Mouse (Mus musculus): Measurements from ENCODE around the gene Gm5475. TPM values are rescaled to one million over a fixed set of nuclear protein-coding genes. Genes with fewer than 3 reads are reported as not detected.

Gm5475 gene
- polyA plus RNA-seq, 1 experiment = 0.02 TPM

DNA sequence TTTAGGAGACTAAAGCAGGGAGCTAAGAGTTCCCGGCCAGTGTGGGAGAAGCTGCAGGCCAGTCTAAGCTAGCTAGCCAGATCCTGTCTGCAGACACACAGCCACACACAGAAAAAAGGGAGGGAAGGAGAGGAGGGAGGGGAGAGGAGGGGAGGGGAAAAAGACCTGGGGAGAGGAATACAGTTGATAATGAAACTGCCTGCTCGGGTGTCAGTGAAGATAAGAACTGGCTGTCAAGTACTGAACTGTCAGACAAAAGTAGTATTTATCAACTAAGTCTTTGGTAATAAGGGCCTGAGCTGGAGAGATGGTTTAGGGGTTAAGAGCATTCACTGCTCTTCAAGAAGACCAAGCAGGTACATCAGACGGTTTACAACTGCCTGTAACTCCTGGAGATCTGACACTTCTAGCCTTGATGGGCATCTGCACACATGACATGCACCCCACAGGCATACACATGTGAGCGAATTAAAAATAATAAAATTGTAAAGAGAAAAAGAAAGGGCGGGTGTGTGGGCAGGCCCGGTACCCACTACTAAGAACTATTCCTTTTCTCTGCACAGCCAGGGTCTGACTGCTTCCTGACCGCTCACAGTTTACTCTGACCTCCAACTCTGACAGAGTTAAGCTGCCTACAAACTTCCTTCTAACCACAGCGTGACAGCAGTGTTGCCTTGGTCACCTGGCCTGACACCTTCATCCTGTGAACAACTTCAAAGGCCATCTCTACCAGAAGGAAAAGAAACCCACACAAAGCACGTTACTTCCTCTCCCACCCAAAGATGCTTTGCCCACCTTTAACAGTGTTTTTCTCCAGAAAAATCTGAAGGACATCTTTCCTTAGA is 1.8 kb upstream of the Gm5475 start:
- peaks cover 51% of the 10 kb centered on the region for H3K79me3 ChIP-seq (ENCODE audit: low read depth)
- peaks cover 76% of the 10 kb centered on the region for H3K79me2 ChIP-seq (ENCODE audit: control insufficient read depth, insufficient read depth)
- H3K36me3 ChIP-seq (ENCODE audit: control insufficient read depth, insufficient read depth) = peaks cover 6% of the 10 kb centered on the region
- no peaks in the 10 kb centered on the region for H3K27me3 ChIP-seq (ENCODE audit: control insufficient read depth, insufficient read depth, insufficient read length)
- H3ac ChIP-seq (ENCODE audit: control insufficient read depth, insufficient read length, low read depth) = no peak overlapping the region
- no peak for TF ChIP-seq MAX (IDR thresholded peaks at IDR 0.05)
- TF ChIP-seq MYOD1 (IDR thresholded peaks at IDR 0.05; ENCODE audit: control insufficient read depth, insufficient read length, low read depth) = no peak
- TF ChIP-seq FOSL1 (IDR thresholded peaks at IDR 0.05; ENCODE audit: insufficient read depth, low read length, poor library complexity, severe bottlenecking) = no peak
- TF ChIP-seq USF1 (IDR thresholded peaks at IDR 0.05; ENCODE audit: low read depth) = no peak
- TF ChIP-seq CTCF (IDR thresholded peaks at IDR 0.05; ENCODE audit: control insufficient read depth, insufficient read depth, insufficient read length) = no peak
- no peak for TF ChIP-seq MYOG (IDR thresholded peaks at IDR 0.05; ENCODE audit: control insufficient read depth, extremely low read depth, insufficient read length)
- TF ChIP-seq CEBPB (IDR thresholded peaks at IDR 0.05; ENCODE audit: low read depth) = no peak
- no peak overlapping the region for H3K4me3 ChIP-seq (ENCODE audit: insufficient read depth, poor library complexity, severe bottlenecking)

DNA sequence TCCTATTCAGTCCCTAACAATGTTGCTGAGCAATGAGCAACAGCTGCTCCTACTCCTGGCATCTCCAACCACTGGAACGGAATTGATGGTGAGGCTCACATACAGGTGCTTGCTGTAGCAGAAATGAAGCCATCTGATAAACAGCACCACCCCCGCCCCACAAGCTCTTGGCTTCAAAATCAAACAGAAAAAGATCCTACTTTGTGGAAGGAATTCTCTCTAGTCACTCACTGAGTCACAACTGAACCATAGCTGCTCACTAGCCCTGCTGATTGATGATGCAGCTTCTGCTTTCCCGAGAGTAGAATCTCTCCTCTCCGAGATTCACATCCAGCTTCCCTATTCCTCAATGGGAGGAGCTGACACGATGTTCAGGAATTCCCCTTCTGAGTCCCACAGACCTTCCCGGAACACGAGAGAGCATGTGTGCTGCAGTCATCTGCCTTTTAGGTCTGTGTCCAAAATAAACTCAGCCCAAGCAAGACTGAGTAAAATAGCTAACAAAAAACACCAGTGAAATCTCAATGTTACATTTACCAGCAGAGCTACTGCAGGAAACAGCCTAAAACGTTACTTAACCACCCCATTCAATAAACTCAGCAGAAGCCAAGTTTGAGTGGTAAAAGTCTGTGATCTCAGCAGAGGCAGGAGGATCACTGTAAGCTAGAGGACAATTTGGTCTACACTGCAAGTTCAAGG is 739 bp upstream of the Gm5475 start:
- H3K4me3 ChIP-seq (ENCODE audit: insufficient read depth, poor library complexity, severe bottlenecking) = peak overlapping the region; percentile 92
- peaks cover 65% of the 10 kb centered on the region for H3K79me2 ChIP-seq (ENCODE audit: control insufficient read depth, insufficient read depth)
- H3K79me3 ChIP-seq (ENCODE audit: low read depth) = peaks cover 45% of the 10 kb centered on the region
- TF ChIP-seq MYOD1 (IDR thresholded peaks at IDR 0.05; ENCODE audit: control insufficient read depth, insufficient read length, low read depth) (peak; percentile 26), MYOG (IDR thresholded peaks at IDR 0.05; ENCODE audit: control insufficient read depth, extremely low read depth, insufficient read length) (no peak), MAX (IDR thresholded peaks at IDR 0.05) (no peak), FOSL1 (IDR thresholded peaks at IDR 0.05; ENCODE audit: insufficient read depth, low read length, poor library complexity, severe bottlenecking) (no peak), CTCF (IDR thresholded peaks at IDR 0.05; ENCODE audit: control insufficient read depth, insufficient read depth, insufficient read length) (no peak), CEBPB (IDR thresholded peaks at IDR 0.05; ENCODE audit: low read depth) (no peak)
- H3ac ChIP-seq (ENCODE audit: control insufficient read depth, insufficient read length, low read depth) = peak overlapping the region; percentile 57
- peaks cover 6% of the 10 kb centered on the region for H3K36me3 ChIP-seq (ENCODE audit: control insufficient read depth, insufficient read depth)
- no peaks in the 10 kb centered on the region for H3K27me3 ChIP-seq (ENCODE audit: control insufficient read depth, insufficient read depth, insufficient read length)

DNA sequence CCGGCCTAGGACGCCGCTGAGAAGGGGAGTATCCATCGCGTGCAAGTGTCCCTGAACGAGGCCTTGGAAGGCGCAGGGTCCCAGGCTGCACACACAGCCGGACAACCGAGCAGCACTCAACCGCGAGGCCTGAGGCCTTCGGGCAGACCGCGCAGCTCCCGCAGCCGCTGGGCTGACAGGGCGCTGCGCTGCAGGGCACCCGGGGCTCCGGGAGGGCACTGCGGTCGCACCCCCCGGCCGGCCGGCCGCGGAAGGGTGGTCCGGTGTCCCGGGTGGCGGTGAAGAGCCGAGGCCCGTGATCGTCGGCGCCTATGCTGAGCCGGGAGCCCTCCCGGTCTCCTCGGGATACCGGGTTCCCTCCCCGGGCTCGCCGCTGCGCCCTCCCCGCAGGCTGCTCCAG is 529 bp downstream of the Gm5475 start:
- Histone ChIP-seq H3K4me3 (ENCODE audit: insufficient read depth, poor library complexity, severe bottlenecking) (peak overlapping the region; percentile 92), H3K79me3 (ENCODE audit: low read depth) (peaks cover 40% of the 10 kb centered on the region), H3K79me2 (ENCODE audit: control insufficient read depth, insufficient read depth) (peaks cover 52% of the 10 kb centered on the region), H3K27me3 (ENCODE audit: control insufficient read depth, insufficient read depth, insufficient read length) (no peaks in the 10 kb centered on the region), H3ac (ENCODE audit: control insufficient read depth, insufficient read length, low read depth) (peak overlapping the region; percentile 84), H3K36me3 (ENCODE audit: control insufficient read depth, insufficient read depth) (peaks cover 4% of the 10 kb centered on the region)
- TF ChIP-seq FOSL1 (IDR thresholded peaks at IDR 0.05; ENCODE audit: insufficient read depth, low read length, poor library complexity, severe bottlenecking) (no peak), MAX (IDR thresholded peaks at IDR 0.05) (no peak), CTCF (IDR thresholded peaks at IDR 0.05; ENCODE audit: control insufficient read depth, insufficient read depth, insufficient read length) (no peak), USF1 (IDR thresholded peaks at IDR 0.05; ENCODE audit: low read depth) (no peak), MYOD1 (IDR thresholded peaks at IDR 0.05; ENCODE audit: control insufficient read depth, insufficient read length, low read depth) (no peak)

- Histone ChIP-seq H3K4me3 (ENCODE audit: insufficient read depth, poor library complexity, severe bottlenecking) (peak overlapping the region; percentile 92), H3K79me2 (ENCODE audit: control insufficient read depth, insufficient read depth) (peaks cover 45% of the 10 kb centered on the region), H3K79me3 (ENCODE audit: low read depth) (peaks cover 33% of the 10 kb centered on the region), H3ac (ENCODE audit: control insufficient read depth, insufficient read length, low read depth) (peak overlapping the region; percentile 84), H3K27me3 (ENCODE audit: control insufficient read depth, insufficient read depth, insufficient read length) (no peaks in the 10 kb centered on the region), H3K36me3 (ENCODE audit: control insufficient read depth, insufficient read depth) (no peaks in the 10 kb centered on the region)
- TF ChIP-seq USF1 (IDR thresholded peaks at IDR 0.05; ENCODE audit: low read depth) (no peak), MYOG (IDR thresholded peaks at IDR 0.05; ENCODE audit: control insufficient read depth, extremely low read depth, insufficient read length) (no peak), FOSL1 (IDR thresholded peaks at IDR 0.05; ENCODE audit: insufficient read depth, low read length, poor library complexity, severe bottlenecking) (no peak), MAX (IDR thresholded peaks at IDR 0.05) (no peak)
Observed at GRCm38 (mm10) chr15:100422899-100423860, 1.2 kb downstream of the Gm5475 start.

DNA sequence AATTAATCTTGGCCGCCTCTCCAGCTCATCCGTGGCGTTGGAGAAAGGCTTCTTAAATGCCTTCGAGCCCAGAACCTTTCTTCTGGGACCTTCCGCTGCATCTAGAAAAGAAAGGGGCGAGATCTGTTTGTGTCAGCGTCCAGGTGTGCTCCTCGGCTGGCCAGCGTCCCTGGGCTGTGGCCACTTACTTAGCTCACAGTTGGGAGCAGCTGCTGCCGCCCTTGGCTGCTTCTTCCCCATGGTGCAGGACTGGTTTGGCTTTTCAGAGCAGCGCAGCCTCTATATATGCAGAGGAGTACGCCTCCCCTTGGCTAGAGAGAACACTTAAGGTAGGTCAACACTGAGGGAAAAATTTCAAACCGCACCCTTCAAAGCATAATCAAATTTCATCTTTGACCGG is 2.0 kb downstream of the Gm5475 start:
- Histone ChIP-seq H3K79me3 (ENCODE audit: low read depth) (peaks cover 27% of the 10 kb centered on the region), H3K4me3 (ENCODE audit: insufficient read depth, poor library complexity, severe bottlenecking) (no peak overlapping the region), H3ac (ENCODE audit: control insufficient read depth, insufficient read length, low read depth) (peak overlapping the region; percentile 10), H3K79me2 (ENCODE audit: control insufficient read depth, insufficient read depth) (peaks cover 38% of the 10 kb centered on the region), H3K36me3 (ENCODE audit: control insufficient read depth, insufficient read depth) (no peaks in the 10 kb centered on the region), H3K27me3 (ENCODE audit: control insufficient read depth, insufficient read depth, insufficient read length) (no peaks in the 10 kb centered on the region)
- TF ChIP-seq MYOD1 (IDR thresholded peaks at IDR 0.05; ENCODE audit: control insufficient read depth, insufficient read length, low read depth) = no peak

Data from C2C12 (cell line).